Mouse (Mus musculus) cortical plate, adult 2 months (tissue): ENCODE data around the gene Tprg.

Source experiments
- CTCF ChIP-seq: fragments of 200-500 bp; IDR thresholded peaks from 2 replicates; pipeline ENCODE4 v1.5.1; 2011; ENCODE audit warnings: mild to moderate bottlenecking, control low read depth, low read length; ENCODE audit not compliant: insufficient read depth; ENCODE audit errors: extremely low read depth
- POLR2A ChIP-seq: fragments of 200-500 bp; IDR thresholded peaks from 2 replicates; pipeline ENCODE4 v1.6.1; 2011; ENCODE audit warnings: mild to moderate bottlenecking, low read length, control low read depth; ENCODE audit not compliant: insufficient read depth; ENCODE audit errors: extremely low read depth

- TF ChIP-seq POLR2A (no peak), CTCF (no peak)
Observed at GRCm38 (mm10) chr16:25295546-25295945, 8.9 kb downstream of the Tprg start.
